Mouse (Mus musculus) bone marrow, adult 2 months (tissue): Measurements from ENCODE around the gene Gatad1.

Experiments
- CTCF ChIP-seq: fragments of 200-500 bp; IDR thresholded peaks from 2 replicates; pipeline ENCODE4 v1.5.1; 2011; ENCODE audit warnings: low read length, control low read depth; ENCODE audit not compliant: control insufficient read depth, insufficient read depth
- POLR2A ChIP-seq: fragments of 200-500 bp; IDR thresholded peaks from 2 replicates; pipeline ENCODE4 v1.6.1; 2011; ENCODE audit warnings: low read depth, mild to moderate bottlenecking, control low read depth, low read length, borderline replicate concordance; ENCODE audit not compliant: control insufficient read depth

DNA sequence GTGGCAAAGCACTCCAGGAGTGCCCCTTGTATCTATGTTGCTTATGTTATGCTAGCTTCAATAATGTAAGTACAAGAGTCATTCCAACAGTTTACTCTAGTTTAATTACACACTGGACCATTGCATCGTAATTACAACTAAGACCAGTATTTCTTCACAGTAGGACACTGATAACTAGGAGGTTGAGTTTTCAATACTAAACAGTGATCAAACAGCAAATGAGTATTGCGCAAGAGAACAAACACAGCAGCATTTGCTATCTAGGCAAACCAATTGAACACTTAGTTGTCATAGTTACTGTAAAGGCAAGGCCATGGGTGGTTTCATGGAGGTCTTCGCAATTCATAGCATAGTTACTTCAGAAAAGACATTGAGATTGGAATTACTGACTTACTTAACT lies 34.3 kb upstream of the Gatad1 start:
- TF ChIP-seq CTCF, result no peak
- TF ChIP-seq POLR2A, result no peak
